Comparison of ENCODE assay signal across 16 mouse cellular contexts in genomic region chr6:117257591-117257990, GRCm38 (mm10).
"Had no signal": no experiment of that assay in that cellular context is flagged by ENCODE, and none has a peak within 500 bp of the region (broad histone marks: within the 10 kb centered on the region; RNA-seq: fewer than 3 reads in every experiment).

No protein-coding gene starts in this region.

- H3K9me3 ChIP-seq: neural tube, embryonic 13.5 days; neural tube, embryonic 15.5 days; stomach, embryonic 15.5 days had no signal

- H3K4me1 ChIP-seq: stomach, embryonic 15.5 days had no signal

- H3K27me3 ChIP-seq: neural tube, embryonic 13.5 days; neural tube, embryonic 15.5 days; stomach, embryonic 15.5 days had no signal

- H3K9ac ChIP-seq: neural tube, embryonic 13.5 days; neural tube, embryonic 15.5 days; stomach, embryonic 15.5 days had no signal

- H3K4me2 ChIP-seq: neural tube, embryonic 13.5 days; neural tube, embryonic 15.5 days; stomach, embryonic 15.5 days had no signal

- H3K4me3 ChIP-seq: neural tube, embryonic 13.5 days; neural tube, embryonic 15.5 days; stomach, embryonic 15.5 days had no signal

- H3K27ac ChIP-seq: neural tube, embryonic 13.5 days; neural tube, embryonic 15.5 days; stomach, embryonic 15.5 days; stomach, postnatal 0 days had no signal

- DNase-seq: retina, postnatal 1 day; right cerebral cortex, adult 18-20 months; right cerebral cortex, postnatal 14 days; right cerebral cortex, postnatal 25 days; right cerebral cortex, postnatal 4 days; spleen, adult 18-20 months; thymus, adult 18-20 months; thymus, adult 2 months; thymus, postnatal 14 days; thymus, postnatal 25 days; thymus, postnatal 36 days; thymus, postnatal 4 days had no signal

- H3K36me3 ChIP-seq: neural tube, embryonic 13.5 days; neural tube, embryonic 15.5 days; stomach, embryonic 15.5 days had no signal
